Mouse (Mus musculus) liver, adult 2 months (tissue): ENCODE data around the gene Plekhd1.

Experiments used
- CTCF ChIP-seq: fragments of 200-500 bp; IDR thresholded peaks from 2 replicates; pipeline ENCODE4 v1.5.1; 2011; ENCODE audit warnings: low read depth, low read length, control low read depth
- POLR2A ChIP-seq: fragments of 200-500 bp; IDR thresholded peaks from 2 replicates; pipeline ENCODE4 v1.6.1; 2011; ENCODE audit warnings: low read length, control low read depth; ENCODE audit not compliant: insufficient read depth; ENCODE audit errors: extremely low read depth

GRCm38 (mm10) chr12:80760396-80760801, 68.0 kb downstream of the Plekhd1 start, which contains the start of gene Ccdc177:
- TF ChIP-seq CTCF (peak; percentile 87), POLR2A (no peak)
